Mouse (Mus musculus) granulocyte monocyte progenitor cell, adult 5-6 weeks (primary cell): ENCODE data around the gene Gria1. TPM values are rescaled to one million over a fixed set of nuclear protein-coding genes. Genes with fewer than 3 reads are reported as not detected.

Experiments
- ATAC-seq: replicated peaks from 2 replicates; pipeline ENCODE4 v1.8.0; 2016; ENCODE audit warnings: mild to moderate bottlenecking, moderate TSS enrichment, inconsistent platforms; ENCODE audit not compliant: poor library complexity, severe bottlenecking
- total RNA-seq, 2 experiments: library from RNA; stranded (forward) in 1 of 2; stranded (reverse) in 1 of 2; fragments of 200-712, 200-1000 nt in 1 of 2; fragments of >200 nt in 1 of 2; fragmentation: Nextera tagmentation in 1 of 2; gene quantifications; 2 replicates each; pipeline ENCODE4 v1.2.3; 2014 to 2017

Gene Gria1
- total RNA-seq, 2 experiments from 2014 or later = not detected

GRCm38 (mm10) chr11:57160076-57160475, 148.9 kb downstream of the Gria1 start:
- ATAC-seq = no peak

GRCm38 (mm10) chr11:57162931-57163330, 151.7 kb downstream of the Gria1 start:
- ATAC-seq = no peak

GRCm38 (mm10) chr11:57170058-57170457, 158.9 kb downstream of the Gria1 start:
- ATAC-seq = no peak

GRCm38 (mm10) chr11:57174165-57174564, 163.0 kb downstream of the Gria1 start:
- no peak for ATAC-seq

GRCm38 (mm10) chr11:57176552-57176951, 165.4 kb downstream of the Gria1 start:
- ATAC-seq = no peak

- ATAC-seq = no peak
These were observed 173.0 kb downstream of the Gria1 start for GRCm38 (mm10) chr11:57184216-57184615.

- no peak for ATAC-seq
These were observed 173.9 kb downstream of the Gria1 start for GRCm38 (mm10) chr11:57185110-57185509.

- ATAC-seq = no peak
These were observed 178.2 kb downstream of the Gria1 start for GRCm38 (mm10) chr11:57189391-57189790.

GRCm38 (mm10) chr11:57194746-57195145, 183.6 kb downstream of the Gria1 start:
- ATAC-seq = no peak

- ATAC-seq = no peak
These were observed 190.2 kb downstream of the Gria1 start for GRCm38 (mm10) chr11:57201245-57201976.

- ATAC-seq = no peak
These were observed 193.2 kb downstream of the Gria1 start for GRCm38 (mm10) chr11:57204371-57204770.

- ATAC-seq = no peak
These were observed 196.1 kb downstream of the Gria1 start for GRCm38 (mm10) chr11:57207260-57207659.

GRCm38 (mm10) chr11:57214079-57214478, 202.9 kb downstream of the Gria1 start:
- no peak for ATAC-seq

GRCm38 (mm10) chr11:57214583-57214982, 203.4 kb downstream of the Gria1 start:
- no peak for ATAC-seq

GRCm38 (mm10) chr11:57222797-57223569, 211.8 kb downstream of the Gria1 start:
- no peak for ATAC-seq

- ATAC-seq = no peak
These were observed 224.3 kb downstream of the Gria1 start for GRCm38 (mm10) chr11:57235446-57235845.

GRCm38 (mm10) chr11:57236431-57236830, 225.2 kb downstream of the Gria1 start:
- no peak for ATAC-seq

- ATAC-seq = no peak
These were observed 228.6 kb downstream of the Gria1 start for GRCm38 (mm10) chr11:57239758-57240157.

GRCm38 (mm10) chr11:57243835-57244234, 232.6 kb downstream of the Gria1 start:
- ATAC-seq = no peak

GRCm38 (mm10) chr11:57244543-57244942, 233.4 kb downstream of the Gria1 start:
- ATAC-seq = no peak

- no peak for ATAC-seq
These were observed 237.7 kb downstream of the Gria1 start for GRCm38 (mm10) chr11:57248870-57249269.

- ATAC-seq = no peak
These were observed 238.9 kb downstream of the Gria1 start for GRCm38 (mm10) chr11:57250129-57250528.
